Mouse (Mus musculus) midbrain, embryonic 14.5 days (tissue): ENCODE results near the gene Eva1c. TPM values are rescaled to one million over a fixed set of nuclear protein-coding genes. Genes with fewer than 3 reads are reported as not detected.

Experiments used
- ATAC-seq: fragments of 200-750 bp; cut with Nextera tagmentation; 2 replicates; pipeline ENCODE4 v1.8.0; 2017; ENCODE audit warnings: moderate number of reproducible peaks, moderate library complexity; ENCODE audit not compliant: low FRiP score, low TSS enrichment
- DNase-seq: peaks from one replicate; pipeline ENCODE4 v3.0.0-alpha.2; 2015
- H3K27ac ChIP-seq: fragments of 300-500 bp; sonication (generic); replicated peaks from 2 replicates; pipeline ENCODE4 v1.5.1; 2014; ENCODE audit warnings: mild to moderate bottlenecking, low read depth, low read length, moderate library complexity
- H3K27me3 ChIP-seq: fragments of 300-500 bp; sonication (generic); 2 replicates; pipeline ENCODE4 v1.6.1; 2014; ENCODE audit warnings: low read length, control low read depth, mixed read lengths; ENCODE audit not compliant: control insufficient read depth, insufficient read depth
- H3K36me3 ChIP-seq: fragments of 300-500 bp; sonication (generic); 2 replicates; pipeline ENCODE4 v1.6.1; 2014; ENCODE audit warnings: low read length, control low read depth; ENCODE audit not compliant: control insufficient read depth, insufficient read depth
- H3K4me1 ChIP-seq: fragments of 300-500 bp; sonication (generic); 2 replicates; pipeline ENCODE4 v1.6.1; 2014; ENCODE audit warnings: mild to moderate bottlenecking, antibody characterized with exemption, low read length, control low read depth; ENCODE audit not compliant: control insufficient read depth, insufficient read depth
- H3K4me2 ChIP-seq: fragments of 300-500 bp; sonication (generic); 2 replicates; pipeline ENCODE4 v1.6.1; 2014; ENCODE audit warnings: mild to moderate bottlenecking, low read length, moderate library complexity
- H3K4me3 ChIP-seq: fragments of 300-500 bp; sonication (generic); replicated peaks from 2 replicates; pipeline ENCODE4 v1.5.1; 2014; ENCODE audit warnings: low read depth, low read length
- H3K9ac ChIP-seq: fragments of 300-500 bp; sonication (generic); replicated peaks from 2 replicates; pipeline ENCODE4 v1.6.1; 2014; ENCODE audit warnings: mild to moderate bottlenecking, low read length, moderate library complexity
- H3K9me3 ChIP-seq: fragments of 300-500 bp; sonication (generic); 2 replicates; pipeline ENCODE4 v1.6.1; 2016; ENCODE audit warnings: low read length, control low read depth, mixed read lengths; ENCODE audit not compliant: control insufficient read depth
- WGBS: fragments of 180-500 bp; shearing (Covaris S2); extraction: QIAGEN DNeasy Blood & Tissue Kit; methylation state at CpG from one replicate; pipeline ENCODE4 v1.1.7; 2014; 5-methylcytosine and 5-hydroxymethylcytosine counted together
- microRNA-seq: library from miRNA; unstranded; fragments of <30 nt; microRNA quantifications from one replicate; pipeline ENCODE4, GENCODE M21; 2016
- polyA plus RNA-seq: library from polyadenylated mRNA; unstranded; fragments of >200 nt; fragmentation: Nextera tagmentation; extraction: Ambion mirVana; gene quantifications from 2 replicates; pipeline ENCODE4 v1.2.1, GENCODE M21; 2014

Eva1c gene
- polyA plus RNA-seq, 1 experiment from 2014 or later = 2.4 TPM

DNA sequence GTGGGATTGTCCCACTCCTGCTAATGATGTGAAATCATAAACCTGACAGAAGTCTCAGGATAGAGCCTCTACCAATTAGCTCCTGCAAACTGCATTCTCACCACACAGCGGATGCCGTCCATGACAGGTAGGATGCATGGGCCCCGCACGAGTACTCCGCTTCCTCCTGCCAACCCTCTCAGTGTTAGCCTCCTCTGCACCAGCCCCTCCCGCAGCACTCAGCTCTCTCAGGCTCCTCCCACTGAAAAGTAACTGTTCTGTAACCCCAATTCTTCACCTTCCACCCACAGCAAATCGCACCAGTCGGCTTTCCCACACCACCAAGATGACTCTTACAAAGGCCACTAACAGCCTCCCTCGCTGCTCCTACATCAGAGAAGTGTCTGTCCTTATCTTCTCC, 126.6 kb downstream of the Eva1c start:
- no peak overlapping the region for H3K27ac ChIP-seq
- peaks cover 70% of the 10 kb centered on the region for H3K36me3 ChIP-seq
- no peaks in the 10 kb centered on the region for H3K9me3 ChIP-seq
- DNase-seq (no peak), ATAC-seq (no peak)
- H3K4me3 ChIP-seq = no peak overlapping the region
- H3K4me1 ChIP-seq = no peaks in the 10 kb centered on the region
- WGBS = 93% methylated on average over 9 of the region's 9 CpGs
- H3K4me2 ChIP-seq = no peak overlapping the region
- H3K27me3 ChIP-seq = no peaks in the 10 kb centered on the region
- no peak overlapping the region for H3K9ac ChIP-seq

DNA sequence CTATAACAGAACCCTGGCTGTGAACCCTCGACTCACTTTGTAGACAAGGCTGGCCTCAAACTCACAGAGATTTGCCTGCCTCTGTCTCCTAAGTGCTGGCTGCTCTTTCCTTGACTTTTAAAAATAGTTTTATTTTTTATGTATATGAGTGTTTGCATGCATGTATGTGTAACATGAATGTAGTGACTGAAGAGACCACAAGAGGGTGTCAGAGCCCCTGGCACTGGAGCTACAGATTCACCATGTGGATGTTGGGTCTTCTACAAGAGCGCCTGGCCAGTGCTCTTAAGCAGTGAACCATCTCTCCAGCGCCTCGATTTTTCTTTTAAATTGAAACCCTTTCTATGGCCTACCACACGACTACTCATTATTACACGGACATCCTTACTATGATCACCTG, 127.3 kb downstream of the Eva1c start:
- WGBS = 91% methylated on average over 6 of the region's 6 CpGs
- Histone ChIP-seq H3K4me3 (no peak overlapping the region), H3K27ac (no peak overlapping the region), H3K9me3 (no peaks in the 10 kb centered on the region), H3K4me1 (no peaks in the 10 kb centered on the region), H3K27me3 (no peaks in the 10 kb centered on the region), H3K4me2 (no peak overlapping the region), H3K36me3 (peaks cover 75% of the 10 kb centered on the region), H3K9ac (no peak overlapping the region)
- no peak for ATAC-seq
- peak; percentile 35 for DNase-seq

Small RNA genes lying within 50 kb of the gene (microRNA-seq; reads per million reads assigned to microRNA genes)
- not detected for gene Gm22933

Other genes starting within 250 kb of the Eva1c start
- gene Mis18a, start 99.3 kb upstream of the Eva1c start, polyA plus RNA-seq = 34.1 TPM in 2 replicates
- gene Mrap, start 88.5 kb upstream of the Eva1c start, polyA plus RNA-seq = not detected in 2 replicates
- 9.8 and 11.6 TPM in 2 replicates for gene Urb1, start 16.3 kb upstream of the Eva1c start, polyA plus RNA-seq
- gene Cfap298, start 108.4 kb downstream of the Eva1c start, polyA plus RNA-seq = 42.6 and 52.6 TPM in 2 replicates
- 68.6 and 71.9 TPM in 2 replicates for gene Synj1, start 184.6 kb downstream of the Eva1c start, polyA plus RNA-seq
- 83.8 and 96.8 TPM in 2 replicates for gene Paxbp1, start 217.8 kb downstream of the Eva1c start, polyA plus RNA-seq